Mouse (Mus musculus): ENCODE measurements around the gene Rab3c. TPM values are rescaled to one million over a fixed set of nuclear protein-coding genes. Genes with fewer than 3 reads are reported as not detected.

Gene Rab3c
- total RNA-seq (2022): under 1 TPM; 0.03 to 0.22 (median 0.08) TPM

- no peak for DNase-seq (ENCODE audit: low spot score)
Observed at GRCm38 (mm10) chr13:110280563-110281144, at the start of gene Rab3c. Gene Rab3c (minus strand): TSS chr13:110280996.

GRCm38 (mm10) chr13:110318746-110319145 lies 38.0 kb upstream of the Rab3c start:
- no peak for DNase-seq (ENCODE audit: low spot score)

GRCm38 (mm10) chr13:110307188-110307587 lies 26.4 kb upstream of the Rab3c start:
- no peak for DNase-seq (ENCODE audit: low spot score)

GRCm38 (mm10) chr13:110297112-110297511 lies 16.3 kb upstream of the Rab3c start:
- no peak for DNase-seq (ENCODE audit: low spot score)

- no peak for DNase-seq (ENCODE audit: low spot score)
Observed at GRCm38 (mm10) chr13:110288499-110288898, 7.7 kb upstream of the Rab3c start.

GRCm38 (mm10) chr13:110283781-110284180 lies 3.0 kb upstream of the Rab3c start:
- peak; percentile 1 for DNase-seq (ENCODE audit: low spot score)

GRCm38 (mm10) chr13:110280028-110280562 lies 701 bp downstream of the Rab3c start:
- DNase-seq (ENCODE audit: low spot score): peak; percentile 20

- DNase-seq (ENCODE audit: low spot score): no peak
Observed at GRCm38 (mm10) chr13:110278976-110279736, 1.6 kb downstream of the Rab3c start.

- no peak for DNase-seq (ENCODE audit: low spot score)
Observed at GRCm38 (mm10) chr13:110277709-110278108, 3.1 kb downstream of the Rab3c start.

GRCm38 (mm10) chr13:110275471-110275870 lies 5.3 kb downstream of the Rab3c start:
- DNase-seq (ENCODE audit: low spot score): no peak

GRCm38 (mm10) chr13:110260649-110261048 lies 20.1 kb downstream of the Rab3c start:
- DNase-seq (ENCODE audit: low spot score): peak; percentile 1

- no peak for DNase-seq (ENCODE audit: low spot score)
Observed at GRCm38 (mm10) chr13:110251453-110251852, 29.3 kb downstream of the Rab3c start.

GRCm38 (mm10) chr13:110248481-110248880 lies 32.3 kb downstream of the Rab3c start:
- no peak for DNase-seq (ENCODE audit: low spot score)

GRCm38 (mm10) chr13:110238970-110239369 lies 41.8 kb downstream of the Rab3c start:
- no peak for DNase-seq (ENCODE audit: low spot score)

- no peak for DNase-seq (ENCODE audit: low spot score)
Observed at GRCm38 (mm10) chr13:110237209-110237935, 43.4 kb downstream of the Rab3c start.

GRCm38 (mm10) chr13:110233364-110233763 lies 47.4 kb downstream of the Rab3c start:
- DNase-seq (ENCODE audit: low spot score): no peak

- no peak for DNase-seq (ENCODE audit: low spot score)
Observed at GRCm38 (mm10) chr13:110231086-110231688, 49.6 kb downstream of the Rab3c start.

- DNase-seq (ENCODE audit: low spot score): no peak
Observed at GRCm38 (mm10) chr13:110230046-110230445, 50.8 kb downstream of the Rab3c start.

- DNase-seq (ENCODE audit: low spot score): no peak
Observed at GRCm38 (mm10) chr13:110219195-110219594, 61.6 kb downstream of the Rab3c start.

- DNase-seq (ENCODE audit: low spot score): no peak
Observed at GRCm38 (mm10) chr13:110218497-110218896, 62.3 kb downstream of the Rab3c start.

- no peak for DNase-seq (ENCODE audit: low spot score)
Observed at GRCm38 (mm10) chr13:110211526-110212075, 69.2 kb downstream of the Rab3c start.

- DNase-seq (ENCODE audit: low spot score): no peak
Observed at GRCm38 (mm10) chr13:110198906-110199305, 81.9 kb downstream of the Rab3c start.
